Mouse (Mus musculus) liver, postnatal 0 days (tissue): ENCODE measurements around the gene Surf2. TPM values are rescaled to one million over a fixed set of nuclear protein-coding genes. Genes with fewer than 3 reads are reported as not detected.

Experiments used
- ATAC-seq: fragments of 200-750 bp; cut with Nextera tagmentation; 2 replicates; pipeline ENCODE4 v1.8.0; 2017; ENCODE audit warnings: mild to moderate bottlenecking, moderate library complexity
- DNase-seq: peaks from one replicate; pipeline ENCODE4 v3.0.0-alpha.2; 2016
- H3K27ac ChIP-seq: fragments of 300-500 bp; sonication (generic); 2 replicates; pipeline ENCODE4 v1.5.1; 2014; ENCODE audit warnings: antibody characterized with exemption, moderate library complexity, mild to moderate bottlenecking, low read depth
- H3K27me3 ChIP-seq: fragments of 300-500 bp; sonication (generic); 2 replicates; pipeline ENCODE4 v1.6.1; 2014; ENCODE audit warnings: low read length, control low read depth, mixed read lengths; ENCODE audit not compliant: insufficient read depth
- H3K36me3 ChIP-seq: fragments of 300-500 bp; sonication (generic); replicated peaks from 2 replicates; pipeline ENCODE4 v1.6.1; 2014; ENCODE audit warnings: mild to moderate bottlenecking, control low read depth, low read length, moderate library complexity, mixed read lengths; ENCODE audit not compliant: insufficient read depth
- H3K4me1 ChIP-seq: fragments of 300-500 bp; sonication (generic); 2 replicates; pipeline ENCODE4 v1.6.1; 2014; ENCODE audit warnings: antibody characterized with exemption, mild to moderate bottlenecking, control low read depth; ENCODE audit not compliant: insufficient read depth
- H3K4me2 ChIP-seq: fragments of 300-500 bp; sonication (generic); 2 replicates; pipeline ENCODE4 v1.6.1; 2014; ENCODE audit warnings: low read depth, mild to moderate bottlenecking, low read length, moderate library complexity, mixed read lengths
- H3K4me3 ChIP-seq: fragments of 300-500 bp; sonication (generic); 2 replicates; pipeline ENCODE4 v1.5.1; 2014; ENCODE audit warnings: low read depth, low read length
- H3K9ac ChIP-seq: fragments of 300-500 bp; sonication (generic); replicated peaks from 2 replicates; pipeline ENCODE4 v1.6.1; 2014; ENCODE audit warnings: mild to moderate bottlenecking, moderate library complexity
- H3K9me3 ChIP-seq: fragments of 300-500 bp; sonication (generic); 2 replicates; pipeline ENCODE4 v1.6.1; 2016; ENCODE audit warnings: mild to moderate bottlenecking, control low read depth, low read length, mixed read lengths
- CTCF ChIP-seq: sonication (generic); IDR thresholded peaks from 2 replicates; pipeline ENCODE4 v1.5.1; 2016; ENCODE audit warnings: antibody characterized with exemption, low read depth
- EP300 ChIP-seq: IDR thresholded peaks from 2 replicates; pipeline ENCODE4 v1.6.1; 2016; ENCODE audit warnings: antibody characterized with exemption, low read depth, mild to moderate bottlenecking
- WGBS: fragments of 180-500 bp; shearing (Covaris S2); extraction: QIAGEN DNeasy Blood & Tissue Kit; methylation state at CpG from one replicate; pipeline ENCODE4 v1.1.7; 2014; ENCODE audit not compliant: insufficient replicate concordance; 5-methylcytosine and 5-hydroxymethylcytosine counted together
- polyA plus RNA-seq: library from polyadenylated mRNA; unstranded; fragments of >200 nt; fragmentation: Nextera tagmentation; extraction: Ambion mirVana; gene quantifications from 2 replicates; pipeline ENCODE4 v1.2.1, GENCODE M21; 2015

The Surf2 gene
- polyA plus RNA-seq, 1 experiment from 2014 or later: 14.6 TPM

DNA sequence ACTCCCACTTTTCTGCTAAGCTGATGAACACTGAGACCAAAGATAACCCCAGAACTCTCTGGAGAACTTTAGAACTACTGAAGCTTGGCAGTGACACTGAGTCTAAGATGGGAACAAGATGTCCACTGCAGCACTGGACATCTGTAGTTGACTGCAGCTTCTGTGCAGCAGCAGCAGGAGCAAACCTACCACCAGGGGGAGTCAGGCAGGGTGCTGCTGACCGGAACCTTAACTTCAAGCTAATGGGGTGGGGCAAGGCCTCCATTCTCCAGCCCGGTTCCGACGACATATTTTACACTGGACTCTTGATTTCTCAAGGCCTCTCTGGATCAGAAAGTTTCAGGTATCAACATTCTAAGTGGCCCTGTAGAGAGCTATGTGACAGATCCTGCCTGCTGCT is 9.1 kb upstream of the Surf2 start:
- no peak overlapping the region for H3K9ac ChIP-seq
- H3K4me2 ChIP-seq: no peak overlapping the region
- H3K36me3 ChIP-seq: peaks cover 34% of the 10 kb centered on the region
- DNase-seq (peak; percentile 72), ATAC-seq (no peak)
- no peaks in the 10 kb centered on the region for H3K9me3 ChIP-seq
- peaks cover 25% of the 10 kb centered on the region for H3K4me1 ChIP-seq
- WGBS: 51% methylated on average over 4 of the region's 4 CpGs
- no peaks in the 10 kb centered on the region for H3K27me3 ChIP-seq
- TF ChIP-seq EP300 (no peak), CTCF (peak; percentile 87)
- no peak overlapping the region for H3K4me3 ChIP-seq
- H3K27ac ChIP-seq: no peak overlapping the region

DNA sequence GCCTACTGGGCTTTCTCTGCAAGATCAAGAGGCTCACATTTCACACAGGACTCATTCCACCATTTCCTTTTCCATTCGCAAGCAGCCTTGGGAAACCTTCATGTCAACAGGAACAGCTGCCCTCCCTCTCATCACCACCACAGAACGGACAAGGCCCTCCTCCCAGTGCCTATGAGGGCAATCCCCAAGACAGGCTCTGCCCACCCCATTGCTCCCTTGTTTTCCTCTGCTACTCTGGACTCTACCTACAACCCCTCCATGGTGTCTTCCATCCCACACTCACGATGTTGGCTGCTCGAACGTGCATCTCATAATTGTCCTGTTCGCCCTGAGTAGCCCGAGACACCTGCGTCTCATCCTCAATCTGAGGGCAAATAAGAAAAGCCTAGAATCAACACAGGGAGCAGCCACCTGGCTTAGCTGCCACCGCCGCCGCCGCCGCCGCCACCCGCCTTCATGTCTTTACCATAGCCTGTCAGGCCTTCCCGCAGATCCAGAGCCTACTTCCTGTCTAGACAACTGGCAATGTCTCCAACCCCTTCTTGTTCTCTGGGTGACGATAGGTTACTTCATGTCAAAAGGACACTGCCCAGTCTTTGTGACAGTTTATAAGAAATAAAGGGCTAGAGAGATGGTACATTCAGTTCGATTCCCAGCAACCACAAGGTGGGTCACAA is 7.3 kb upstream of the Surf2 start:
- H3K4me3 ChIP-seq: peak overlapping the region; percentile 69
- 70% methylated on average over 18 of the region's 18 CpGs for WGBS
- peak overlapping the region; percentile 95; the same call in 1 of the 2 replicates for H3K27ac ChIP-seq
- no peak for ATAC-seq
- H3K9me3 ChIP-seq: no peaks in the 10 kb centered on the region
- H3K4me2 ChIP-seq: peak overlapping the region; percentile 75
- no peak for TF ChIP-seq EP300
- no peak for TF ChIP-seq CTCF
- H3K27me3 ChIP-seq: no peaks in the 10 kb centered on the region
- no peak for DNase-seq
- H3K36me3 ChIP-seq: peaks cover 51% of the 10 kb centered on the region
- peak overlapping the region; percentile 79 for H3K9ac ChIP-seq
- peaks cover 20% of the 10 kb centered on the region for H3K4me1 ChIP-seq

DNA sequence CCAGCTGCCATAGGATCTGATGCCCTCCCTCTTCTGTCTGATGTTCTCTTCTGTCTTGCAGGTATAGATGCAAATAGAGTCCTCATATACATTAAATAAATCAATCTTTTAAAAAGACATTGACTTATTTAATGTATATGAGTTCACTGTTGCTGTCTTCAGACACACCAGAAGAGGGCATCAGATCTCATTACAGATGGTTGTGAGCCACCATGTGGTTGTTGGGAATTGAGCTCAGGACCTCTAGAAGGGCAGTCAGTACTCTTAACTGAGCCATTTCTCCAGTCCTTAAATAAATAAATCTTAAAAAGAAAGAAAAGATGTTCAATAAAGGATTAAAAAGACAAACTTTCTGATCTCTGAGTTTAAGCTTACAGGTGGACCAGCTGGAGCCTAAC is 6.8 kb upstream of the Surf2 start:
- Histone ChIP-seq H3K4me3 (peak overlapping the region; percentile 69), H3K36me3 (peaks cover 56% of the 10 kb centered on the region), H3K4me2 (peak overlapping the region; percentile 75), H3K27me3 (no peaks in the 10 kb centered on the region), H3K9me3 (no peaks in the 10 kb centered on the region), H3K4me1 (peaks cover 18% of the 10 kb centered on the region), H3K9ac (peak overlapping the region; percentile 79), H3K27ac (peak overlapping the region; percentile 95)
- TF ChIP-seq CTCF (peak; percentile 28; the same call in 1 of the 2 replicates), EP300 (no peak)
- DNase-seq: no peak
- no peak for ATAC-seq

DNA sequence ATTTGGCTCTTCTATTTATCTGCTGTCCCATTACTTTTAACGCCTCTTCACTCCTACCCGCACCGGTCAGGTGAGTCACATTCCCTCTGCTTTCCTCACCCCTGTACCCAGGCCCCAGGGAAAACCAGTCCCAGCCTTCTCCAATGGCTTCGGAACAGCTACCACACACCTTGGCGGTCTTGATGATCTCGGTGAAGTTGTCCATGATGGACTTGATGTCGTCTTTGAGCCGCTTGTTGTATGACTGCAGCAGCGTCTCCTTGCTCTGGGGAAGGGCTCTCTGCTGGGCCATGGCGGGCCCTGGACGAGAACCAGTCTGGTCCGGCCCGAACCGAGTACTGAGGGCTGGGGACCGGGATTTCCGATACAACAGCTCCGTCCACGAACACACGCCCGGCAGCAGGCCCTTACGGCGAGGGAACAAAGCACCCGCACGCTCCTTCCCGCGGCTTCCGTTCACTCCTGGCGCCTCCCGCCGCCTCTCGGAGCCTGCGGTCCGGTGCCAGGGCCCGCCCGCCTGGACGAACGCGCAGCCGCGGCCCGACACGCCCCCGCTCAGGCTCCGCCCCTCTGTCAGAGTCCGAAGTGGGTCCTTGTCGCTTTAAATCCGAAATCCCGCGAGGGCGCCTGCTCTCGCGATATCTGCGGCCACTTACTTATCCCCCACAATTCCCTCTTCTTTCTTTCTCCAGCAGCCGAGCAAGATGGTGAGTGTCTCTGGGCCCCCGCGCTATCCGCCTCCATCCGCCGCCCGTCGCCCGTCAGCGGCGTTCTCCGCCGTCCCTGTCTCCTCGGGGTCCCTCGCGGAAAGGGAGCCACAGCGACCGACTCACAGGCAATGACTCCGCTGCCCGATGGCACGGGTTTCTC is 5.8 kb upstream of the Surf2 start, which contains the start of the genes Med22 and Rpl7a:
TSS of gene Med22 (minus strand) at position 554 of the 870 bp plus-strand sequence.
TSS of gene Rpl7a (plus strand) at position 641 of the 870 bp plus-strand sequence.
- peak within 1 kb of the TSS; percentile 95 for H3K27ac ChIP-seq
- H3K27me3 ChIP-seq: no peaks in the 10 kb centered on the region
- WGBS: under 1% methylated on average over 55 of the region's 74 CpGs
- peaks cover 57% of the 10 kb centered on the region for H3K36me3 ChIP-seq
- peak within 1 kb of the TSS; percentile 69 for H3K4me3 ChIP-seq
- H3K4me1 ChIP-seq: peaks cover 26% of the 10 kb centered on the region
- peak within 1 kb of the TSS; percentile 96 for H3K4me2 ChIP-seq
- ATAC-seq: peak; percentile 93
- peak; percentile 100 for DNase-seq
- peak within 1 kb of the TSS; percentile 97 for H3K9ac ChIP-seq
- no peak for TF ChIP-seq CTCF
- peak; percentile 89 for TF ChIP-seq EP300
- H3K9me3 ChIP-seq: no peaks in the 10 kb centered on the region

- DNase-seq (peak; percentile 79), ATAC-seq (peak; percentile 54)
- WGBS: under 1% methylated on average over 36 of the region's 37 CpGs
- Histone ChIP-seq H3K4me3 (peak overlapping the region; percentile 69), H3K9ac (peak overlapping the region; percentile 97), H3K4me2 (peak overlapping the region; percentile 96), H3K27me3 (no peaks in the 10 kb centered on the region), H3K9me3 (no peaks in the 10 kb centered on the region), H3K27ac (peak overlapping the region; percentile 95), H3K4me1 (peaks cover 31% of the 10 kb centered on the region), H3K36me3 (peaks cover 50% of the 10 kb centered on the region)
- TF ChIP-seq CTCF: no peak
- TF ChIP-seq EP300: no peak
These were observed 5.0 kb upstream of the Surf2 start for GRCm38 (mm10) chr2:26910994-26911765.
